Mouse (Mus musculus) adrenal gland, adult 18-20 months (tissue): ENCODE data around the gene Cdca7l. TPM values are rescaled to one million over a fixed set of nuclear protein-coding genes. Genes with fewer than 3 reads are reported as not detected.
A peak's percentile ranks its signal among the peaks of the same experiment; 100 is the strongest.
"Not testable (repeated sequence)": the region's sequence is repeated elsewhere in the genome, so short reads cannot be mapped to it uniquely, and the experiment has no call there.

Experiments used
- DNase-seq, 2 experiments: peaks; one replicate each; pipeline ENCODE4 v3.0.0; 2021 to 2022; ENCODE audit warnings: low spot score in 2 of 2
- long read RNA-seq, 2 experiments: library from polyadenylated mRNA; stranded (forward); transcript quantifications; one replicate each; pipeline ENCODE4 v2.0.0; 2021
- total RNA-seq, 2 experiments: library from RNA; stranded (reverse); gene quantifications; 1 replicate in 1 of 2; 2 replicates in 1 of 2; pipeline ENCODE4 v1.2.3; 2021

Gene Cdca7l
- 1 to 10 TPM; 1.7 to 2.0 TPM for total RNA-seq
- long read RNA-seq, experiment 1, partial matches to known transcripts: 1 of 4 reads
- long read RNA-seq, experiment 1, other reads (novel, unspliced or antisense): 0 of 4 reads
- long read RNA-seq, experiment 2, partial matches to known transcripts: 1 of 3 reads
- long read RNA-seq, experiment 2, other reads (novel, unspliced or antisense): 2 of 3 reads

GRCm38 (mm10) chr12:117803989-117804388 is at the start of gene Cdca7l:
TSS of gene Cdca7l (plus strand) at chr12:117804289.
- not testable (repeated sequence) for DNase-seq

- DNase-seq: no peak
These were observed 48.1 kb upstream of the Cdca7l start for GRCm38 (mm10) chr12:117756010-117756409.

DNA sequence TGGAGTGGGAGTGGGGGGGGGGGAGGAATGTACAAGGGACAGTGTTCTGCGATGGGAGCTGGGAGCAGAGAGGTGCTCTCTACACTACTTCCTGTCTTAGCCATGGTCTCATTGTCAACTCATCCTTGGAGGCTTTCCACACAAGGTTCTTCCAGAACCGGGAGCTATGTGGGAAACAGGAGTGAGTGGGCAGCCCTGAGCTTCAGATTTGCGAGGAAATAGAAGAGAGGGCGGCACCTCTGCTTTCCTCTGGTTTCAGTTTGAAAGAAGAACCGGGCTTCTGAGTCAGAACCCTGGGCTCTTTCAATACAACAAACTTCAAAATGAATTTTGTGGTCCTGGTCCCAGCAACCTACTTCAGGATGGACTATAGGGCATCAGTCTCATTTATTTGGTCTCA is 43.7 kb upstream of the Cdca7l start:
- no peak for DNase-seq

GRCm38 (mm10) chr12:117760846-117761245 is 43.2 kb upstream of the Cdca7l start:
- DNase-seq: no peak

DNA sequence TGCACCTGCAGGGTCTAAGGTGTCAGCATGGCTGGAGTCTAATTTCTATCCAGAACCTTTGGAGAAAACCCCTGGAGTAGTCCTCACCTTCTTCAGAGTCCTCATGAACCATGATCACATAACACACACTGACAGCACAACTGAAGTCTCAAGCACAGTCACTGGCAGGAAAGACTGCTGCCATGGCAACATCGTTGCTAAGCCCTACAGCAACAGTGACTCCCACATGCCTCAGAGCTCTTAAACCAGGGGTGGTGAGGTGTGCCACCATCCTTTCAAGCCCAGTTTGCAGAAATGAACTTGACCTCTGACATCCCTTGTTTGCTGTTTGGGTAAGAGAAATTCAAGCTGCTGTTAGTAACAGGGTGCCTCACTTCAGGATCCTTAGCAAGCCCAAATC is 42.4 kb upstream of the Cdca7l start:
- no peak for DNase-seq

GRCm38 (mm10) chr12:117763247-117763646 is 40.8 kb upstream of the Cdca7l start:
- no peak for DNase-seq

- peak; percentile 46 to 52 for DNase-seq
These were observed 39.2 kb upstream of the Cdca7l start for GRCm38 (mm10) chr12:117764839-117765238.

GRCm38 (mm10) chr12:117769113-117769512 is 35.0 kb upstream of the Cdca7l start:
- peak; percentile 69 to 72 for DNase-seq

GRCm38 (mm10) chr12:117770211-117770610 is 33.9 kb upstream of the Cdca7l start:
- no peak for DNase-seq

DNA sequence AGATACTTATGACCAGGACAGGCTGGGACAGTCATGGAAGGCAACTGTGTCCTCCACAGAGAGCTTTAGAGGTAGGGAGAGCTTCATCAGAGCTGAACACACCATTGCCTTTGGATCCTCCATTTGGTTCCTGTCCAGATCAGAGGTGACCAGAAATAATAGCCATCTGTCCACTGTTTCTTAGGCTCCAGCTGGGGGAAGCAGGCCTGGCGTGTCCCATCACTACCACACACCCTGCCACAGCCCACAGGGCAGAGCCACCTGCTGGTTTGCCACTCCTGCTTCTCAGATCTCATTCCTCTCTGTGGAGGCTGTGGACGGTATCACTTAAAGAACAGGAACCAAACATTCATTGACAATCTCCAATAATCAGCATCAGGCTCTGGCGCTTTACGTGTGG is 32.9 kb upstream of the Cdca7l start:
- no peak for DNase-seq

DNA sequence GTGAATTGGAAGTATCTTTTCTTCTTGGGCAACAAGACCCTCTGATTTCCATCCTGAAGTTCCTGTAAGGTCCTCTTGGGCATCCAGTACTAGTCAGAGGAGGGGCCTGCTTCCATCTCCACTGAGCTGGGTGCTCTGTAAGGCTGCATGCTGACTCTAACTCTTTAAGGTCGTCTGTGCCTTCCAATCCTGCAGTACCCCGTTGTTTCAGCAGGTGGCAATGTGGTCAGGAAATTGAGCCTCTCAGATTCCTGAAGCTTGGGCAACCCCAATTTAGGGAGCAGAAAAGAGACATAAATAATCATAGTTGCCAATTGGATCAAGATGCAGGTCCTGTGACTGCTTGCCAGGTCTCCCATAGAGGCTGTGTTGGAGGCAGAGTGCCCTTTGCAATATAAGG is 31.5 kb upstream of the Cdca7l start:
- peak; percentile 46 to 59 for DNase-seq

DNA sequence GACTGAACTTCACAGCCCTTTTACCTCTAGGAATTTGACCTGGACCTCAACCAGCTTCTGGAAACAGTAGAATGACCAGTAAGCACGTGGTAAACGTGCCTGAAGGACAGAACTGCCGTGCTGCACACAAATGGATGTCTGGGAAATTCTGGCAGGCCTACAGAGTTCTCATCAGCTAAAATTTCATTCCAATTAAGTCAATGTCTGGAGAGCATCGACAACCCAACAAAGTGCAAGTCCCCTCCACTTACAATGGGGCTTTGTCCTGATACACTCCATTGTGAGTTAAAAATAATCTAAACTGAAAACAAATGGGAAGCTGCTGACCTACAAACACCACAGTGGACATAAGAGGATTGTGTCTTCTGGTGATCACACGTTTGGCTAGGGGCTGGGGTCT is 27.2 kb upstream of the Cdca7l start:
- no peak for DNase-seq

GRCm38 (mm10) chr12:117781360-117781759 is 22.7 kb upstream of the Cdca7l start:
- no peak for DNase-seq

DNA sequence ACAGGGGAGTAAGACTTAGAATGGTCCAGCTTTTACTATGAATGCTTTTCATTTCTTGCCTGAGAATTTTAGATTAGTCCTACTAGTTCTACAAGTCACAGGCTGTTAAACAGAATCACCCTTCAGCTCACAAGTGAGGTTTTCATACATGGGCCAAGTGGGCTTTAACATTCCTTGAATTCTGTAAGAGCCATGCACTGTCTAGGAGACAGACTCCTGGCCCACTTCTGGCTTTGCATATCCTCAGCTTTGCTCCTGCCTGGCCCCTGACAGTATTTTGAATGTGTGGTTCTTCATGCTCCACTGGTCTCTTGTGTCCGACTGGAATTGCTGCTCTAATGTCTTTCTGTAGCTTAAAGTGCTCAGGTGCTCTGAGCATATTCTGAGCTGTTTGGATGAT is 20.7 kb upstream of the Cdca7l start:
- DNase-seq: no peak

DNA sequence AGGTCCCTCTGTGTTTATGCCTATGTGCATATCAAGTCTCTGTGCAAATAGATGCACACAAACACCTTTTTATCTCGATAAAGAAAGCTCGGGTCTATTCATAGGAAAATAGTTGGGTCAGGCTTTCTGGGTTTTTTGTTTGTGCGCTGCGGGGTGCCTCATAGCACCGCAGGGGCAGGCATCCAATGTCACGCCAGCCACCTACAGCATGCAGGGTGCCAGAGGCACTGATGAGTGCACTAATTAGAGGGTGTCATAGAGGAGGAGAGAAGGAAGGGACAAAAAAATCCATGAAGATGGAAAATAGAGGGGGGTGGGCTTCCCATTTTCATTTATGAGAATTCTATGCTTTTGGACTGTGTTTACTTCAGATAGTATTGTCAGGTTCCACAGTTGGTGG is 17.5 kb upstream of the Cdca7l start:
- DNase-seq: no peak

- DNase-seq: no peak
These were observed 15.5 kb upstream of the Cdca7l start for GRCm38 (mm10) chr12:117788513-117789011.

GRCm38 (mm10) chr12:117789017-117789416 is 15.1 kb upstream of the Cdca7l start:
- DNase-seq: no peak

- no peak for DNase-seq
These were observed 8.8 kb upstream of the Cdca7l start for GRCm38 (mm10) chr12:117795303-117795702.

GRCm38 (mm10) chr12:117805576-117805975 is 1.5 kb downstream of the Cdca7l start:
- DNase-seq: no peak

DNA sequence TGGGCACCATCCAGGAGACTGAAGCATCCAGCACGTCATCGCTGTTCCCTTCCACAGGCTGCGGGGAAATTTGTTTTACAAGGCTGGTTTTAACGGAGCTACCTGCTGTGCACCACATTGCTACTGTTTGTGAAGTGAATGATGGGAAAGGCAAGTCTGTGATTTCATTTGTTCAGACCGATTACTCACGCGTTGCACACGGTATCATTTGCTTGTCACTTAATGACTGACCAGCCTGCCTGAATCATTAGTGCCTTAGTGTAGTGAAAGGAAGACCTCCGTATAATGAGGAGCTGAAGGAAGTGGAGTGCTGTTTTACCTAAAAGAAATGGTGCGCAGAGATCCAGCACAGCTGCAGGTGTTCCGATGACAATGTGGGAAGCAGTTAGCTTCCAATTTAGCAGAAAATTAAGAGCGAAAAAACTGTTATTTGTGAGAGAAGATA is 1.9 kb downstream of the Cdca7l start:
- DNase-seq: no peak

DNA sequence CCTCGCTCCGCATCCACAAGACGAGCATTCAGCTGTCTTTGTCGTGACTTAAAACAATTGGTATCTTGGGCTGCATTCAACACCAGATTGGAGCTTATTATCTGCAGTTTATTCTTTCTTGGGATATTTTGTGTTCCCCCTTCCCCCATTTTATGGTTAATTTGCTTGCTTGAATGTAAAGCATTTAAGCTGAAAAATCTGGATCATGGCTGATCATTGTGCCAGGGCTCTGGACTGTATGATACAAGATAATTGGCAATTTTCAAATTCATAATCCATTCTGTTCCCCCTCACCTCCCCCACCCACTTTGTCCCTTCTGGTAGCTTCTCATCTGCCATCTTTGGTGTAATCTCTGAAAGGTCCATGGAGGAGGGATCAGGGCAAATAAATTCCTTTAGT is 2.4 kb downstream of the Cdca7l start:
- no peak for DNase-seq

- no peak for DNase-seq
These were observed 3.5 kb downstream of the Cdca7l start for GRCm38 (mm10) chr12:117807637-117808036.
